Mouse (Mus musculus) neutrophil, adult 5-6 weeks (primary cell): Measurements from ENCODE around the gene Srek1. TPM values are rescaled to one million over a fixed set of nuclear protein-coding genes. Genes with fewer than 3 reads are reported as not detected.

Experiments
- ATAC-seq: fragments of 151-379, 151-347 bp; 2 replicates; pipeline ENCODE4 v1.8.0; 2017; ENCODE audit warnings: mild to moderate bottlenecking, moderate TSS enrichment; ENCODE audit not compliant: insufficient number of reproducible peaks, poor library complexity, low FRiP score, severe bottlenecking; ENCODE audit errors: extremely low read depth
- total RNA-seq: library from RNA; stranded (forward); fragments of 200-1000 nt; gene quantifications from 2 replicates; pipeline ENCODE4 v1.2.3, GENCODE M21; 2017

Gene Srek1
- 71.2 and 79.8 TPM in 2 replicates for total RNA-seq

DNA sequence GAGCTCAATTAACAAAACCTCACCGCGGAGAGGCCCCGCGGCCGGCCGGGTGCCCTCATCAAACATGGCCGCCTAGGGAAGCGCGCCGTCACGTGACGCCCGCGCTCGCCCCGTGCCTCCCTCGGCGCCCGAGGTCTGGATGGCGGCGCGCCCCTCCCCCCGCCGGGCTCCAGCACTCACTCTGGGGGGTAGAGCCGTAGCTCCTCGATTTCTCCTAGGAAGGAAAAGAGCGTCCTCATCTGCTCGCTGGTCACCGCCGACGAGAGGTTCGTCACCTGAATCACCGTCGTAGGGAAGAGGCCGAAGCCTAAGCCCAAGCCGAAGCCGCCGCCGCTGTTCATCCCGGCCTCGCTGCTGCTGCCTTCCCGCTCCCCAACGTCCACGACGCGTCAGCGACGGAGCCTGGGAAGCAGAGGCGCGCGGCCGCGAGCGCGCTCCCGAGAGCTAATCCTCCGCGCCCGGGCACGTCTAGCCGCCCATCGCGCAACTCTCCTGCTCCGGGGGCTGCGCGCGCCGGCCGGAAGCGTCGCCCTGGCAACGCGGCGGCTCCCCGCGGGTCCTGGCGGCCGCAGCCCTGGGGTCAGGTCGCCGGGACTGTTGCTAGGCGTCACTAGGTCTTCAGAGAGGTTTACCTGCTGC is at the start of gene Srek1:
Gene Srek1 (minus strand): TSS at position 490 of the 639 bp plus-strand sequence.
- peak; percentile 70 for ATAC-seq

DNA sequence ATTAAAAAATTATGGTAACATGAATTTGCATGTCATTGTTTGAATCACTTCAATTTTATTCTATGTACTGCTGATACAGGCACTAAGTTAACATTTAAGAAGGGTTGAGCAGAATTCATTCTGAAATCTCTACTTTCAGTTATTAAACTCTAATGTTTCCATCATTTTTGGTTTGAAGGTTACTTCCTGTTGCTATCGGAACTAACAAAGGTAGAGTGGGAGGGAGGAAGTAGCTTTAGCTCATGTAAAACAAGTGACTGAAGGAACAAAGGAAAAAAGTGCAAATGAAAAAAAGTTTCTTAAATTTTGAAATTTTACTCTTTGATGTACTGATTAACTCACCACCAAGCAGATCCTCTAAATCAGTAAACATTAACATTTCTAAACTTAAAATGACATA is 47.9 kb upstream of the Srek1 start:
- no peak for ATAC-seq

DNA sequence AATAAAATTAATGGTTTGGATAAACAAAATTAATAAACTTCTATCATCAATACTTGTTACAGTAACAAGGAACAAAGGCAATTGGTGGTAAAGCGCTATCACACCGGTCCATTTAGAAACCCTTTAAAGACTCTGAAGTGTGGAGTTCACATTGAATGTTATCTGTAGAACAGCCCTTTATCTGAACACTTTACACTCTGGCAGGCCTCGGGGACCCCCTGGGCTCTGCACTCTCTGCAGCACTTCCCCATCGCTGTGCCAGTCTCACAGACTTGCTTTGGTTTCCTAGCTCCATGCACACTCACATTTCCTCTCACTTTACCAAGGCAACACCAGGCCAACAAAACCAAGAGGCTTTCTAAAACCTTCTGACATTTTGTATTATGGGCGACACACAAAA is 45.0 kb upstream of the Srek1 start:
- ATAC-seq, result no peak

DNA sequence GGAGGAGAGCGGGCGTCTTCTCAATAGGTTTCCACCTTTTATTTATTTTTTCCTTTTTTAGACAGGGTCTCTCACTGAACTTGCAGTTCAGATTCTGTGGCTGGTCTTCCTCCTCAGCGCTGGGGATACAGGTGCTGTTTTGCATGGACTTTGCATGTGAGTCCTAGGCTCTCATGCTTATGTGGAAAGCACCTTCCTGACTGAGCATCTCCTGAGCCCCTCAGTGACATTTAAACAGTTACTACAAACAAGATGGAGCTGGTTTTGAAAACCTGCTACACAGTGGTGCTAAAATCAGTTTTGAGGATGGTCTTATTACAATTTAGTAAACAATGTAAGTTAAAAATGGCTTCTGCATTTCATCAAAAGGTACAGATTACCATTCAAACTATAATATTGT is 43.5 kb upstream of the Srek1 start:
- no peak for ATAC-seq

DNA sequence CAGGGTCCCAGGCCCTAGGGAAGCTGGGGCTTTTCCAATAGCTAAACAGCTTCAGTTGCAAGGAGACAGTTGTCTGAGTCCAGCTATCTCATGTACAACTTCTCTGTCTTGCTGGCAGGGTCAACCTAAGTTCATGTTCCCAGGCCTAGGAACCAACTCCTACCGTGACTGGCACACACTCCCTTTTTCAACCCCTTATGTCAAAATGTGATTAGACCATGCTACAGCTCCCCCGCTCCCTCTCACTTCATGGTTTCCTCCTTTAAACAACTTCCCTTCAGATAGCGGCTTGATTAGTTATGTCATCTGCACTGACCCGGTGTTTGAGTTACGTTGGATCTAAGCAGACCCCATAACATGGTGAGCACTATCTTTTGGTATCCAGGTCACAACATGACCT is 33.1 kb upstream of the Srek1 start:
- no peak for ATAC-seq

DNA sequence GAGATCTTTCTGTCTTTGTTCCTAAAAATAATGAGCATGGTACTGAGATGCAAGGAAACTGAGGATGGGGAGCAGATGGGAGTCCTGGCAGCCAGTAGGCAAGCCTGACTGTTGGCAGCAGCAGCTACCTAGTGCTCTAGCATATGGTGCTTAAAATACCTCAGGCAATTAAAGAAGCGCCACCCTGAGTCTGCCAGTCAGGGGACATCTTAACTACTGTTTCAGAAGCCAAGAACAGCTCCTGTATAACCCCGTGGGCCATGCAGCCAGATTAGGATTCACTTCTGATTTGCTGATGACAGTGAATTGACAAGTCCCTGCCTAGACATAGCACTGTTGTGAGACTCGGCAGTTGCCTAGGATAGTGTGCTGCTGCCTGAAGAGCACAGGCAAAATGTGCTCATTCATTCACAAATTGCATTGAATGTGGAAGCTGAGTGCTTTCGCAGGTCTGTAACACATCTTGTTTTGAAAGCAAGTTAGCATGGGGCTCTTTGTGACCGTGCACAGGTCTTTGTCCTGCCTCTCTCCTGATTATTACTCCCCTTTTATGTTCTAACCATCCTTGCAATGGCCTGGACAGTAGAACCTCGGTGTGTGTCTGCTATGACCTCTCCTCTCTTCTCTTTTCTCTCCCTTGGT is 31.9 kb upstream of the Srek1 start:
- no peak for ATAC-seq

DNA sequence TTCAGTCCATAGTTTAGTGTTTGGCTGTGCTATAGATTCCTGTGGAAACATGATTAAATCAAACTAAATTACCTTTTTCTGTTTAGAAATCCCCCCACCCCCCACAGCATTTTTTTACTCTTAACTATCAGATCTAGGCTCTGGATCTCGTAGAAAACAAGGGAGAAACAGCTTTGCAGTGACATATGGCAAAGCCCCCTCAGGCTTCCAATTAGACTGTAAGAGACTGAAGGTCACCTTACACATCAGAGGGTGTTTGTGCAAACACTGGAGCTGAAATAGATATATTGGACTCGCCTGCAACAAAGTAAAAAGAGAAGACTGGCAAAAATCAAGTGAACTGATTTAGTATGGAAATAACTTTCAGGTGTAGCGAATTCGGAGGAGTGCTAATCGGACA is 29.3 kb upstream of the Srek1 start:
- no peak for ATAC-seq

DNA sequence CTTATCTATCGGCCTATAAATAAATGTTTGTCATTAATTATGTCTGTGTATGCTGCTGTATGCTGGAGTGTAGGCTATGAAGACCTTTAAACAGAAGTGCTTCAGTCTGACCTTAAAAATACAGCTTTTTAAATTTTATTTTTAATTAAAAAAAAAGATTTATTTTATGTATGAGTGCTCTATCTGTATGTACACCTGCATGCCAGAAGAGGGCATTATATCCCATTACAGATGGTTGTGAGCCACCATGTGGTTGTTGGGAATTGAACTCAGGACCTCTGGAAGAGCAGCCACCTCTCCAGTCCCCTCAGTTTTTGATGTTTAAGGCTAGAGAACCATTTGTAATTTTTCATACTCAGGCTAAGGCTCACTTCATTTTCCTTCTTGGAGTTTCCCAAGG is 26.6 kb upstream of the Srek1 start:
- ATAC-seq, result no peak

DNA sequence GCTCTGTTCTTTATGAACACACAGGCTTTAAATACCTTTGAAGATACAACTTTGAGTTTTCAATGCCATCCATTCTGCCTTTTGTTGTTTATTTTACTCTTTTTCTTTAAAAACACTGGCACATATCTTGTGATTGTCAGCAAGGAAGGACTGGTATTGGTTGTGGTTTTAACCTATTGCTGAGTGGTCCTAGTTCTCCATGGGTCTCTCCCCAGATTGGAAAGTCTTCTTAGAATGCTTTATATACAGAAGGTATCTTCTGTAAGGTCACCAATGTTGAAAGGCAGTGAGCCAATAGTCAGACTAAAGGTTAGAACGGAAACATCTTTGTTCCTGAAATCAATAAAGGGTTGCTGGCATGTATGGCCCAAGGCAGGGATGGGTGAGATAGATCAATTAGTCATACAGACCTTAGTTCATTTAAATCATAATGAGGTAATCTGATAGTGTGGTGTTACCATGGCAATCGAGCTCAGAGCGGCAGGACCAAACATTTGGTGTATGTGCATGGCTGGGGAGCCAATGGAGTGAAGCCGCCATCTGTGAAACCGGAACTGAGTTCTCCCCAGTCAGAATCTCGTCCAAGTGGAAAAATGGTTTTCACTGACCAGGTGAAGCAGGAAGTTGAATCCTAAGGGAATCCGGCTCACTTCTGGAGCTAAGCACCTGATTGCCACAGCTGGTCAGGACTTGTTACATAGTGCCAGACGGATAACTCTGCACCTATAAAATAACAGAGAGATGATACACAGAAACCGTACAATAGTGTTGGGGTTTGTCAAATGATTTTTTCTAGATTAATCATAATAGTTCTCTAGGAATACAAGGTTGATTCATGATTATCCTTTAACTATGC is 20.5 kb upstream of the Srek1 start:
- no peak for ATAC-seq

DNA sequence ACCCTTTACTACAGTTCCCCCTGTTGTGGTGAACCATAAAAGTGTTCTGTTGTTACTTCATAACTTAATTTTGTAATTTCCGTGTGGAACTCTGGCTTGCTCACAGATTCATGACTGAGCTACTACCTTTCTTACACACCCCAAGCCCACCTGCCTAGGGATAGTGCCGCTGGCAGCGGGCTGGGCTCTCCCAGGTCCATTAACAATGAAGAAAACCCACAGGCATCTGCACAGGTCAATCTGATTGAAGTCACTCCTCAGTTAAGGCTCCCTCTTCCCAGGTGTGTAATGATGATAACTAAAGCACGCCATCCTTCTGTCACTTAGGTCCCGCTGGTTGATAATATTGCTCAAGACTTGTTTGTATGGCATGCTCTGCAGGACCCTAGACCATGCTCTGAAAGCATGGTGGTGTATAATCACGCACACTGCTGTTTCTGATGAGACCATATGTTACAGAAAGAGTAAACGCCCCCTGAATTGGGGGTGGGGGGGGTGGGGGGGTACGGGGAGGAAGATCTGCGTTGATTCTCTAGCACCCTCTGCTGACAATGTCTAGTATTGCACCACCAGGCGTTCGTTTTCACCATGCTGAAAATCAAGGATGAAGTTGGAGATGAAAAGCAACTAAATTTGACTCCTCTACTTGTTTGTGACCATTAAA is 5.6 kb upstream of the Srek1 start:
- peak; percentile 51 for ATAC-seq

DNA sequence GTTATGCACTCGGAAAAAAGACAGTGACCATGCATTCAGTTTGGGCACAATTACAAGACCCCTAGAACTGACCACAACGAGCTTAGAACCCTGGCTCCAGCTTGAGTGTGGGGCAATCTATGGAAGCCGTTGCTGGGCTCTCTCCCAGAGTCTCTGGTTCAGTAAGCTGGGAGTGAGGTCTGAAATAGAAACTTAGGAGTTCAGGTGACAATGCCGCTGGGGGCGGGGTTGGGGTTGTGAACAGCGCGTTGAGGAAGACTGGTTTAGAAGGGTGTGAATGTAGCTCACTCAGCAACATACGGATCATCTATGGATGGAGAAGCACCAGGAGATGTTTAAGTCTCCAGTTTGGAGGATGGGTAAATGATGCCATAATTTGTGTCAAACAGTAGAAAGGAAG is 2.7 kb upstream of the Srek1 start:
- no peak for ATAC-seq

DNA sequence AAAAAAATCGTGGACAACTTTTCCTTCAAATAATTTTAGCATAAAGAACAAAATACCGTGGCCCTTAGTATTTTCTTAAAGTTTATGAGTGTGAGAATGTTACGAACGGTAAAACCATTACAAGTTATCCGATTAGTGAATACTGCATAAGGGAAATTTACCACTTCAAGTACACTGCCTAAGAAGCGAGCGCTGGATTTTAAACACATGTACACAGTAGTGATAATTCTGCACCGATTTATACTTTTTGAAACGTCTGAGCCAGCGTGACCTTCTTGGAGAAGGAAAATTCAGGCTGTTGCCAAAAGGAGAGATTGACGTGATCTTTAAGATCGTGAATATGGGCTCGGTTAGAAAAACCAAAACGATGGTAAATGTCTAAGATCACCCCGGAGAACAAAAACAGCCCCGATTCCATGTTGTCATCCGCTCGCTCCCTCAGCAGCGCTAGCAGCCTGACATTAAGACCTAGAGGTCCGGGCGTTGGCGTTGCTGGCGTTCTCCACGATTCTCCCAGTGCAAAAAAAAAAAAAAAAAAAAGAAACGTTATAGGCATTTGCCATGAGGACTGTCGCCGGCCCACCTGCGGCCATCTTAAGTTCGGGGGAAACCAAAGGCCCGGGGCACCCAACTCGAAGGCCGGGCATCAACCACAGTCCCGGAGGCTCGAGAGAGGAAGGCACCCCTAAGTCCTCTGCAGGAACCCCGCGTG is 845 bp downstream of the Srek1 start:
- ATAC-seq, result peak; percentile 53

DNA sequence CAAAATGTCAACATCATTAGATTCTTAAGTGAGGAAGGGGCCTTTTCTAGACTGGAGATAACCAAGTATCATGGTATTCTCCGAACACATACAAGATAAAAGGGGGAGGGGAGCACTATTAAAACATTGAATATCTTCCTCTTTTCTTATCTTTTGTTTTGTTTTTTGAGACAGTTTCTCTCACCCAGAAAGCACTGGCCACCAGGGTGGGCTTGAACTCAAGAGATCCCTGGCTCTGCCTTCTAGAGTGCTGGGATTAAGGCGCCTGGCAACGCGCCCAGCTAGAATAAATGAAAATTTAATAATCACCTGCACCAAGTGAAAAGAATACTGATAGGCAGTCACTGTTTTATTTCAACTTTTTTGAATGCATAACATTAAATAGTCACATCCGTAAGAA is 1.5 kb downstream of the Srek1 start:
- no peak for ATAC-seq

DNA sequence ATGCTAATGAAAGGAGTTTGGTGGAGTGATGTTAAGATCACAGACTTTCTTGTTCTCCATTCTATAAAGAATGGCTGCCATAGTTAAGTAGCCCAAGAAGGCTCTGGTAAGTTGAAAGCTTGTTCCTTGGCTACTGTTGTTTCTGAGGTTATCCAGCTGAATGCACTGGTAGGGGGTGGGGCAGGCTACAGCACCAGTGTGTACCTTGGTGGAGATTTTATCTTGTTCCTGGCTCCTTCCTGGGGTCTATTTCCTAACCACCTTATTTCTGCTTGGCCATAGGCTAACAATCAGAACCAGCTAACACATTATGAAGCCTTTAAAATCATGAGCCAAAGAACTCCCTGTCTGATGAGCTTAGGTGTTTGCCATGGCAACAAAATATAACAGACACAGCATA is 3.6 kb downstream of the Srek1 start:
- no peak for ATAC-seq

DNA sequence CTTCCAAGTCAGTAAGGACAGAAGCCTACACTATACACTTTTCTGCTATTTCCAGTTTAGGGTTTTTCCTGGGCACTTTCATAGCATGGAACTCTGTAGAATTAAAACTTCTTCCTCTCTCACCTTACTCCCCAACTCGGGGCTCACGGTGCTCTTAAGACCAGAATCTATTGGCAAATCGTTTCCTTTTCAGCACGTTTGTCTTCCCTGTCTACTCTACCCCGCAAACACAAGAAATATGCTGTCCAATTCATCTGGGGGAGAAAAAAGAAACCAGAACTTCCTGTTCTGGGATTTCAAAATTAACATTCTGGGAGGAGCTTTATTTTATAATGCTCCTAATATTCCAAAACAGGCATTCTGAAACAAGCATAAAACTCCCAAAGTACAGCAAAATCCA is 6.5 kb downstream of the Srek1 start:
- ATAC-seq, result no peak

DNA sequence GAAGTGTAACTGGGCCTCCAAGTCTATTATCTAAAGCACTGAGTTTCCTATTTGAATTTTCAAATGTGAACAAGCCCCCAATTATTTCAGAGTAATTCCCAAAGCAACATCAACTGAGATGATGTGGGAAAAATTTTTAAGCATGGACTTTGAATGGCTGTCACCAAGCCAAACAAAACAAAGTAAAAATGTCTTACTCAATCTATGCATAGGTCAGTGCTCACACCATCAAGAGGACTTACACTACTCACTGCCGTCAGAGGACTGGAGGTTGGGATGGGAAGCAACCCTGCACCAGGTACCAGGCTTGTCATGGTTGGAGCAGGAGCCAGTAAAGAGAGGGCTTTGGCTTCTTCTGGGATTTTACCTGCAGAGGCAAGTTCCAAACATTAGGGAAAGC is 10.8 kb downstream of the Srek1 start:
- ATAC-seq, result no peak

DNA sequence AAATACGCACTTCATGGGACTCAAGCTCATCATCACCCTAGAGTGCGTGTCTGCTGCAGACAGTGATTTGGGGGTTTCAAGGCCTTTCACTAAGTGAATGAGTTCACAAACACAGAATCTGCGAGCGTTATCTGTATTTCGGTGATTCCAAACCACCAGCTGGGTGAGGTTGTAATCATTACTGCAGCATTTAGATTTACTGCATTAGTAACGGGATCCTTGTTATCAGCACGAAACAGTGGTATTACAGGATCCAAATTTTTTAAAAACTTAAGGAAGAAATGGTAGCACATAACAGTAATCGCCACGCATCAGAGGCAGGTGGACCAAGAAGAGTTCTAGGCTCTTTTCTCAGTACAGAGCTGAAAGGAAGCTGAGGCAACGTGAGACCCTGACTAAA is 12.4 kb downstream of the Srek1 start:
- ATAC-seq, result no peak

DNA sequence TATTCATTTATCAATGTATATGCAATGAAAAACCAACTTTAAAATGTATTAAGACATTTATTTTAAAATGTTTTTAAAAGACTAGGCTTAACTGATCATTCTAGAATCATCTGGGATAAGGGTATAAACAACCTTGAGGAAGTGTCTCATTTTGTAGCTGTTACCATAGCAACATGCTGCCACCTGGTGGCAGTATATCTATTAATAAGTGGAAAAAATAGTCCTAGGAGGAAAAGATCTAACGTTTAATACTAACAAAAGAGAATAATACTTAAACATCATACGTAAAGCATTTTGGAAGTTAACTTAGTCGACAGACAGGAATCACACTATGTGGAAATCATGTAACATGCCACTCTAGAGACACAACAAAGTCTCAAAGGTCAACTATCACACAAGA is 23.0 kb downstream of the Srek1 start:
- ATAC-seq, result 0 out of 2 replicates have a peak, but pooled peaks have one; percentile 39

DNA sequence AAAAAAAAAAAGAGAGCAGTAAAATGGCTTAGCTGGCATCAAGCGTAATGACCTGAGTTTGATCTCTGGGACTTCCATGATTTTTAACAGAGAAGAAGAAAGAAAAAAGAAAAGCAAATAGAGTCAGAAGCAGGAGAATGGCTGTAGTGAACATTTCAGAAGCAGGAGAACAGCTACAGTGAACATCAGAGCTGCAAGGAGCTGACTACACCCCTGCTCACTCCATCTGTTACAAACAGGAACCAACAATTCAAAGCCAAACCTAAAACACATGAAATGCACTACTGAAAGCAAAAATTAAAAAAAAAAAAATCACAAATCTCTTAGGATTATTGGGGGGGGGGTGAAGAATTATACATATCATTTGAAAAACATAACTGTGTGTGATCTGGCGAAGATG is 28.7 kb downstream of the Srek1 start:
- ATAC-seq, result no peak
